Mouse (Mus musculus) yolk sac, embryonic 10.5 days (tissue): ENCODE results near the gene Cela1.
A peak's percentile ranks its signal among the peaks of the same experiment; 100 is the strongest.

ENCODE experiments used
- DNase-seq: peaks from one replicate; pipeline ENCODE4 v3.0.0-alpha.2; 2017; ENCODE audit warnings: low spot score

Cela1 gene

GRCm38 (mm10) chr15:100705376-100705775 is 17.7 kb upstream of the Cela1 start:
- no peak for DNase-seq

- DNase-seq: no peak
Measured at GRCm38 (mm10) chr15:100703913-100704312, 16.2 kb upstream of the Cela1 start.

- no peak for DNase-seq
Measured at GRCm38 (mm10) chr15:100701856-100702255, 14.1 kb upstream of the Cela1 start.

GRCm38 (mm10) chr15:100701108-100701507 is 13.4 kb upstream of the Cela1 start:
- no peak for DNase-seq

- no peak for DNase-seq
Measured at GRCm38 (mm10) chr15:100700424-100700823, 12.7 kb upstream of the Cela1 start.

- DNase-seq: no peak
Measured at GRCm38 (mm10) chr15:100699386-100699785, 11.7 kb upstream of the Cela1 start.

GRCm38 (mm10) chr15:100698078-100698477 is 10.4 kb upstream of the Cela1 start:
- no peak for DNase-seq

GRCm38 (mm10) chr15:100694406-100694805 is 6.7 kb upstream of the Cela1 start:
- no peak for DNase-seq

GRCm38 (mm10) chr15:100691990-100692389 is 4.3 kb upstream of the Cela1 start:
- no peak for DNase-seq

GRCm38 (mm10) chr15:100686989-100687388 is 732 bp downstream of the Cela1 start:
- no peak for DNase-seq

- DNase-seq: no peak
Measured at GRCm38 (mm10) chr15:100686434-100686833, 1.3 kb downstream of the Cela1 start.

- DNase-seq: no peak
Measured at GRCm38 (mm10) chr15:100685849-100686248, 1.9 kb downstream of the Cela1 start.

- DNase-seq: no peak
Measured at GRCm38 (mm10) chr15:100685255-100685654, 2.5 kb downstream of the Cela1 start.

GRCm38 (mm10) chr15:100684450-100684849 is 3.3 kb downstream of the Cela1 start:
- DNase-seq: no peak

- peak; percentile 78 for DNase-seq
Measured at GRCm38 (mm10) chr15:100683041-100683440, 4.7 kb downstream of the Cela1 start.

GRCm38 (mm10) chr15:100681770-100682169 is 6.0 kb downstream of the Cela1 start:
- DNase-seq: peak; percentile 73

GRCm38 (mm10) chr15:100680381-100680780 is 7.3 kb downstream of the Cela1 start:
- no peak for DNase-seq

GRCm38 (mm10) chr15:100679005-100679404 is 8.7 kb downstream of the Cela1 start:
- peak; percentile 79 for DNase-seq

- DNase-seq: peak; percentile 46
Measured at GRCm38 (mm10) chr15:100678581-100678980, 9.1 kb downstream of the Cela1 start.

- DNase-seq: no peak
Measured at GRCm38 (mm10) chr15:100677675-100678074, 10.0 kb downstream of the Cela1 start.

GRCm38 (mm10) chr15:100676521-100676920 is 11.2 kb downstream of the Cela1 start:
- no peak for DNase-seq

- DNase-seq: no peak
Measured at GRCm38 (mm10) chr15:100675486-100675885, 12.2 kb downstream of the Cela1 start.

- DNase-seq: no peak
Measured at GRCm38 (mm10) chr15:100674566-100674965, 13.2 kb downstream of the Cela1 start.

GRCm38 (mm10) chr15:100673585-100674391 is 13.9 kb downstream of the Cela1 start:
- DNase-seq: peak; percentile 39
